Mouse (Mus musculus): ENCODE measurements around the gene Hist1h4d. TPM values are rescaled to one million over a fixed set of nuclear protein-coding genes. Genes with fewer than 3 reads are reported as not detected.
"Not testable (repeated sequence)": the region's sequence is repeated elsewhere in the genome, so short reads cannot be mapped to it uniquely, and the experiment has no call there.

Hist1h4d gene
- polyA plus RNA-seq, 1 experiment from 2014 or later = 35.3 TPM

DNA sequence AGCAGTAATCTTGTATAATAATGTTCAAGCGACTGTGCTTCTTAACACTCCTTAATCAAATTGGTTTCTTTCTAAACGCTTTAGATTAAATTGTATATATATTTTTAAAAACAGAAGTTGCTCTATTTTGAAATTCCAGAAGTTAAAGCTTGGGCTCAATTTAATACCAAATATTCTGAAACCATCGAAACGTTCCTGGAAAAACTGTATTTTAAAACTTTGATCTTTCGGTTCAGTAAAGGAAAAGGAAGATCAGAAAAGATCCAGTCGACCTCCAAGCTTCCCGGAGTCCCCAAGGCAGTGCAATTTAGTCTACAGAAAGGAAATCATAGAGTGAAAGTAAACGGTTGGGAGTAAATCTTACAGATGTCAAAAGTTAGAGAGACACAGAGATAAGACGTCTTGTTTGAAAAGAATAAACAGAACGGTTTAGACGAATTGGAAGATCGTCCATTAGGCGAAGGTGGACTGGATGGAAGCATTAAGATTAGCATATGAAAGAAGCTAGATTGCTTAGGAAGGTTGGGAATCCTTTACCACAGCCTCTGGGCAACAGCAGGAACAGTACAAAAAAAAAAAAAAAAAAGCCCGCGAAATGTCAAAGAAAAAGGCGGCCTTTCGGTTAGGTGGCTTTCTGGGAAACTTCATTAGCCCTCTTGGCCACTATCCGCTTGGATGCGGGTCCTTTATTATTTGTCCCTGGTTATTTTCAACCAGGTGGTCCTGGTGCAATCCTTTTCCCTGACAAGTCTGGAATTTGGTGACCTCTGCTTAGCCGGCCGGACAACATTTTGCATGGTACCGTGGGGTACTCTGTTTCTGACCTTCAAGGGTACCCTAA lies 4.9 kb downstream of the Hist1h4d start:
- peak overlapping the region; percentile 54 for H3K4me3 ChIP-seq (ENCODE audit: low read depth, low read length)
- 1% methylated on average over 22 of the region's 22 CpGs for WGBS
- H3K9ac ChIP-seq (ENCODE audit: low read depth, low read length) = peak overlapping the region; percentile 38; the same call in 1 of the 2 replicates
- no peaks in the 10 kb centered on the region for H3K4me1 ChIP-seq (replicated peaks; ENCODE audit: control insufficient read depth, insufficient read depth, low read length)
- TF ChIP-seq CTCF (IDR thresholded peaks at IDR 0.05; ENCODE audit: low read depth) = no peak
- H3K4me2 ChIP-seq (replicated peaks; ENCODE audit: low read depth) = peak overlapping the region; percentile 85
- H3K9me3 ChIP-seq (ENCODE audit: control insufficient read depth) = no peaks in the 10 kb centered on the region
- peak overlapping the region; percentile 76 for H3K27ac ChIP-seq (ENCODE audit: low read depth, low read length)
- no peak for ATAC-seq
- H3K27me3 ChIP-seq (replicated peaks; ENCODE audit: control insufficient read depth, insufficient read depth, low read length) = no peaks in the 10 kb centered on the region
- no peaks in the 10 kb centered on the region for H3K36me3 ChIP-seq (ENCODE audit: control insufficient read depth, insufficient read depth)

DNA sequence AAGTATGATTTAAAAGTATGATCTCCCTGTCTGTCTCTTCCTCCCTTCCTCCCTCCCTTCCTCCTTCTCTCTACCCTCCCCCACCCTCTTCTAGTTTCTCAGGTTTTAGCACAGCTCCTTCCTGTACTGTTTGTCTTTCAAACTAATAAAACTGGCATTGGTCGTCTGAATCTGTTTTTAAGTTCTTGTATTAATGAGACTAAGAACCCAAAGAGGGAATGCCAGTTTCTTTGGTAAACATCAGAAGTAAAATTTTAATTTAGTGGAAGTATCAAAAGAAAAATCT lies 5.5 kb downstream of the Hist1h4d start:
- peak overlapping the region; percentile 54 for H3K4me3 ChIP-seq (ENCODE audit: low read depth, low read length)
- no peaks in the 10 kb centered on the region for H3K9me3 ChIP-seq (ENCODE audit: control insufficient read depth)
- peak overlapping the region; percentile 76 for H3K27ac ChIP-seq (ENCODE audit: low read depth, low read length)
- no peaks in the 10 kb centered on the region for H3K36me3 ChIP-seq (ENCODE audit: control insufficient read depth, insufficient read depth)
- H3K27me3 ChIP-seq (replicated peaks; ENCODE audit: control insufficient read depth, insufficient read depth, low read length) = no peaks in the 10 kb centered on the region
- ATAC-seq = no peak
- peak overlapping the region; percentile 85 for H3K4me2 ChIP-seq (replicated peaks; ENCODE audit: low read depth)
- peak overlapping the region; percentile 38; the same call in 1 of the 2 replicates for H3K9ac ChIP-seq (ENCODE audit: low read depth, low read length)
- TF ChIP-seq CTCF (IDR thresholded peaks at IDR 0.05; ENCODE audit: low read depth) = no peak
- 3% methylated on average over 1 of the region's 1 CpGs for WGBS
- no peaks in the 10 kb centered on the region for H3K4me1 ChIP-seq (replicated peaks; ENCODE audit: control insufficient read depth, insufficient read depth, low read length)

DNA sequence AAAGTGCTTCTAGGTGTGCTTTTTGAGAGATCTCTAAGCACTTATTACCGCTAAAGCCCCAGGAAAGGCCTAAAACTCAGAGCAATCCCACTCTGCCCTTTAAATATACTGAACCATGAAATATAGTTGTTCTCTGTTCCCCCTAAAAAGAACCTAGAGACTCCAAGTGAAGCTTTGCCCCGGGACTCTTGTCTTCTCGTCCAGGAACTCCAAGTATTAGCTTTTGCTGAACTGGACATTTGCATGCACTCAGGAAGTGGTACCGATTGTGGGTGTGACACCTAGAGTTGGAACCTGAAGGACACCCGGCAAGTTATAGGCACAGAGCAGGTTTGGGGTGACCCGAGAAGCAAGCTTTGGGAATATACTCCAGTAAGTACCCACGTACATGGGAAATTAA lies 9.8 kb downstream of the Hist1h4d start:
- Histone ChIP-seq H3K4me3 (ENCODE audit: low read depth, low read length) (no peak overlapping the region), H3K36me3 (ENCODE audit: control insufficient read depth, insufficient read depth) (no peaks in the 10 kb centered on the region), H3K9ac (ENCODE audit: low read depth, low read length) (no peak overlapping the region), H3K4me1 (replicated peaks; ENCODE audit: control insufficient read depth, insufficient read depth, low read length) (0 out of 2 replicates have a peak, but pooled peaks cover 10% of the 10 kb centered on the region), H3K4me2 (replicated peaks; ENCODE audit: low read depth) (no peak overlapping the region), H3K27me3 (replicated peaks; ENCODE audit: control insufficient read depth, insufficient read depth, low read length) (no peaks in the 10 kb centered on the region), H3K9me3 (ENCODE audit: control insufficient read depth) (no peaks in the 10 kb centered on the region), H3K27ac (ENCODE audit: low read depth, low read length) (no peak overlapping the region)
- no peak for TF ChIP-seq CTCF (IDR thresholded peaks at IDR 0.05; ENCODE audit: low read depth)
- ATAC-seq = no peak
- WGBS = 94% methylated on average over 7 of the region's 7 CpGs

DNA sequence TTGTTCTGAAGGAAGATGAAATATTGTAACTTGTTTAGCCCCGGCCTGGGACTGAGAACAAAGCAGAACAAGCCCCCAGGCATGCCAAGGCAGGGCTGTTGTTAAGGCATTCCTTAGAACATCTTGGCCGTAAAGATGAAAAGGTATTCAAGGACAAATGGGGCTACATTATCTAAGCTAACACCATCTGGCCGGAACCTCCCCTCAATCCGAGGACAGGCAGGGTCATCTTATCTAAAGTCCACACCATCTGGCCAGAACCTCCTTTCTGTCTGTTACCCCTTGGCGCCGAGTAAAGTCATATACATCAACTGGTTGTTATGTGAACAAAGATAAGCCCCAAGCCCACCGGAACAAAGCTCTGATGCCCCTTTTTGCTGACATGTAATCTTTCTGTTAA lies 10.5 kb downstream of the Hist1h4d start:
- not testable (repeated sequence) for H3K4me3 ChIP-seq (ENCODE audit: low read depth, low read length); H3K27me3 ChIP-seq (replicated peaks; ENCODE audit: control insufficient read depth, insufficient read depth, low read length); H3K9ac ChIP-seq (ENCODE audit: low read depth, low read length); H3K4me1 ChIP-seq (replicated peaks; ENCODE audit: control insufficient read depth, insufficient read depth, low read length); H3K4me2 ChIP-seq (replicated peaks; ENCODE audit: low read depth); H3K9me3 ChIP-seq (ENCODE audit: control insufficient read depth); H3K27ac ChIP-seq (ENCODE audit: low read depth, low read length); H3K36me3 ChIP-seq (ENCODE audit: control insufficient read depth, insufficient read depth); ATAC-seq
- WGBS = 81% methylated on average over 7 of the region's 7 CpGs

DNA sequence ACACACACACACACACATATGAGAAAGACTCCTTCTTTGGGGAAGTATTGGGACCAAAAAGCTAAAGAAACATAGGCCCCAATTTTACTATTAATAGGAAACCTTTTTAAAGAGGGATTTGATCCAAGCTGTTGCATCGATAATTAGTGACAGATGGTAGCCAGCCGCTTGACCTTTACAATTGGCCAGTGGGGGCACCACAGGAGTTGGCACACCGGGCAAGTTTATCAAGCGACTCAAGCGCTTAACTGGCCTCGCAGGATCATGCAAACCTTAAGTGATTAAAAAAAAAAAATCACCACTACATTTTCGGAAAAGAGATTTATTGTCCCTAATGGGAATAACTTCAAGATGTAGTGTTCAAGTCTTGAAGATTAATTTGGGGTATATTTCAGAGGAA lies 11.2 kb downstream of the Hist1h4d start:
- H3K9ac ChIP-seq (ENCODE audit: low read depth, low read length) = no peak overlapping the region
- ATAC-seq = no peak
- no peaks in the 10 kb centered on the region for H3K27me3 ChIP-seq (replicated peaks; ENCODE audit: control insufficient read depth, insufficient read depth, low read length)
- no peak overlapping the region for H3K4me2 ChIP-seq (replicated peaks; ENCODE audit: low read depth)
- 78% methylated on average over 7 of the region's 7 CpGs for WGBS
- peak overlapping the region; percentile 71 for H3K27ac ChIP-seq (ENCODE audit: low read depth, low read length)
- H3K4me3 ChIP-seq (ENCODE audit: low read depth, low read length) = no peak overlapping the region
- H3K4me1 ChIP-seq (replicated peaks; ENCODE audit: control insufficient read depth, insufficient read depth, low read length) = 0 out of 2 replicates have a peak, but pooled peaks cover 10% of the 10 kb centered on the region
- H3K36me3 ChIP-seq (ENCODE audit: control insufficient read depth, insufficient read depth) = no peaks in the 10 kb centered on the region
- H3K9me3 ChIP-seq (ENCODE audit: control insufficient read depth) = no peaks in the 10 kb centered on the region
- TF ChIP-seq CTCF (IDR thresholded peaks at IDR 0.05; ENCODE audit: low read depth) = no peak

DNA sequence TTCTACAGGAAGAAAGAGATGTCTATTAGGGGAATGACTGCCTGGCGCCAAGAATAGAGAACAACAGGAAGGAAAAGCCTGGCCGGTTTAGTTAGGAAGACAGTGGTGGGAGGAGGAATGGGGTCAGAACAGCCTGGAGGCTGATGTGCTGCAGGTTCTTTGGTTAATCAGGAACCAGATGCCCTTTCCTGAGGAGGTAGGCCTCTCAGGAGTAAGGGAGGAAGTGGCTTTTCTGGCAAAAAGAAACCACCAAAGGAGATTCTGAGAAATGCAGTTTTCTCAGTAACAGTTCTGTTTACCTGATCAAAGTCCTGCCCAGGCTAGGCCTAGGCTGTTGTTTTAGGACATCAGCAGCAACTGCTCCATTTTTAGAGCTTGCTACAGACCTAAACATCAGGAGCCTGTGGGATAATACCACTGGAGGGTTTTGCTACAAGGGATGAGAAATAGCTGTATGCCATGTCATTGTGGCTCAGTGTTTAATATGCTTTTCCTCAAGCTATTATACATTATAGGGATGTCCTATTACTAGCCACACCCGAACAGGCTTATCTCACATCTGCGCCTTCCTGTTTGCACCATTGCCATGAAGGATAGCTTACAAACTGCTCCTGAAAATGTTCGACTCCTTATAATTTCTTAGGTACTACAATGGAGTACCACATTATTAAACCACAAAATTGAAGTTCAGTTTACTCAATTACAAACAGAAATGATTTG lies 11.8 kb downstream of the Hist1h4d start:
- peak; percentile 76 for ATAC-seq
- H3K27ac ChIP-seq (ENCODE audit: low read depth, low read length) = peak overlapping the region; percentile 71
- WGBS = 35% methylated on average over 5 of the region's 5 CpGs
- no peaks in the 10 kb centered on the region for H3K9me3 ChIP-seq (ENCODE audit: control insufficient read depth)
- no peak for TF ChIP-seq CTCF (IDR thresholded peaks at IDR 0.05; ENCODE audit: low read depth)
- 0 out of 2 replicates have a peak overlapping the region, but pooled peaks have one; percentile 10 for H3K4me2 ChIP-seq (replicated peaks; ENCODE audit: low read depth)
- no peaks in the 10 kb centered on the region for H3K36me3 ChIP-seq (ENCODE audit: control insufficient read depth, insufficient read depth)
- no peak overlapping the region for H3K4me3 ChIP-seq (ENCODE audit: low read depth, low read length)
- no peak overlapping the region for H3K9ac ChIP-seq (ENCODE audit: low read depth, low read length)
- H3K27me3 ChIP-seq (replicated peaks; ENCODE audit: control insufficient read depth, insufficient read depth, low read length) = no peaks in the 10 kb centered on the region
- H3K4me1 ChIP-seq (replicated peaks; ENCODE audit: control insufficient read depth, insufficient read depth, low read length) = 0 out of 2 replicates have a peak, but pooled peaks cover 10% of the 10 kb centered on the region
